Mouse (Mus musculus) layer of hippocampus, postnatal 14 days (tissue): ENCODE results near the gene Sdhaf1. TPM values are rescaled to one million over a fixed set of nuclear protein-coding genes. Genes with fewer than 3 reads are reported as not detected.
A peak's percentile ranks its signal among the peaks of the same experiment; 100 is the strongest.

Experiments
- DNase-seq, 2 experiments: peaks; one replicate each; pipeline ENCODE4 v3.0.0; 2021 to 2022; ENCODE audit warnings: low spot score in 2 of 2, mixed read lengths in 1 of 2
- total RNA-seq, 2 experiments: library from RNA; stranded (reverse); gene quantifications; 2 replicates each; pipeline ENCODE4 v1.2.3; 2021

The Sdhaf1 gene
- total RNA-seq, 2 experiments from 2014 or later, result 7.8 to 8.9 TPM

- DNase-seq, result peak in 1 of 2 experiments; percentile 37
These were observed 28.6 kb downstream of the Sdhaf1 start for GRCm38 (mm10) chr7:30295103-30295502.

- no peak for DNase-seq
These were observed 29.4 kb downstream of the Sdhaf1 start for GRCm38 (mm10) chr7:30294296-30294695.

GRCm38 (mm10) chr7:30293795-30294194, 29.9 kb downstream of the Sdhaf1 start:
- peak in 1 of 2 experiments; percentile 50 for DNase-seq

- peak; percentile 92 to 93 for DNase-seq
These were observed 32.2 kb downstream of the Sdhaf1 start, which contains the start of gene Clip3 for GRCm38 (mm10) chr7:30291215-30292131. Gene Clip3, plus strand, starts transcription at chr7:30291728.

- DNase-seq, result peak in 1 of 2 experiments; percentile 46
These were observed 33.8 kb downstream of the Sdhaf1 start for GRCm38 (mm10) chr7:30289714-30290399.

- no peak for DNase-seq
These were observed 34.5 kb downstream of the Sdhaf1 start for GRCm38 (mm10) chr7:30289071-30289713.

GRCm38 (mm10) chr7:30288046-30288445, 35.6 kb downstream of the Sdhaf1 start:
- no peak for DNase-seq

GRCm38 (mm10) chr7:30286701-30287410, 36.8 kb downstream of the Sdhaf1 start:
- DNase-seq, result peak in 1 of 2 experiments; percentile 39

- no peak for DNase-seq
These were observed 41.0 kb downstream of the Sdhaf1 start for GRCm38 (mm10) chr7:30282740-30283139.

- DNase-seq, result no peak
These were observed 42.2 kb downstream of the Sdhaf1 start for GRCm38 (mm10) chr7:30281522-30281921.

GRCm38 (mm10) chr7:30280670-30281138, 43.0 kb downstream of the Sdhaf1 start:
- peak; percentile 86 to 91 for DNase-seq

GRCm38 (mm10) chr7:30279951-30280669, 43.6 kb downstream of the Sdhaf1 start, which contains the start of the genes Thap8 and Wdr62:
Gene Thap8, plus strand, starts transcription at chr7:30280094.
Gene Wdr62, minus strand, starts transcription at chr7:30280419.
- peak; percentile 88 to 95 for DNase-seq

- DNase-seq, result no peak
These were observed 44.2 kb downstream of the Sdhaf1 start for GRCm38 (mm10) chr7:30279536-30279935.

GRCm38 (mm10) chr7:30278911-30279310, 44.8 kb downstream of the Sdhaf1 start:
- no peak for DNase-seq

- DNase-seq, result no peak
These were observed 49.3 kb downstream of the Sdhaf1 start for GRCm38 (mm10) chr7:30274383-30274782.

Other genes starting within 250 kb of the Sdhaf1 start
- gene Gm26920, start 233.5 kb downstream of the Sdhaf1 start, total RNA-seq, result not detected
- gene Zfp566, start 233.4 kb downstream of the Sdhaf1 start, total RNA-seq, result 1 to 10 TPM; 6.9 to 8.5 TPM
- 10 to 100 TPM; 65.1 to 72.3 TPM for gene Zfp260, start 229.1 kb downstream of the Sdhaf1 start, total RNA-seq
- 10 to 100 TPM; 25.3 to 27.6 TPM for gene Zfp382, start 202.0 kb downstream of the Sdhaf1 start, total RNA-seq
- 10 to 100 TPM; 48.4 to 52.6 TPM for gene Zfp146, start 154.1 kb downstream of the Sdhaf1 start, total RNA-seq
- gene Cox7a1, start 139.8 kb downstream of the Sdhaf1 start, total RNA-seq, result 1 to 10 TPM; 6.2 to 8.6 TPM
- gene Capns1, start 125.1 kb downstream of the Sdhaf1 start, total RNA-seq, result 100 to 1,000 TPM; 206 to 239 TPM
- gene Polr2i, start 91.9 kb downstream of the Sdhaf1 start, total RNA-seq, result 10 to 100 TPM; 53.9 to 58.0 TPM
- gene Tbcb, start 91.6 kb downstream of the Sdhaf1 start, total RNA-seq, result 100 to 1,000 TPM; 135 to 139 TPM
- not detected for gene Ovol3, start 88.2 kb downstream of the Sdhaf1 start, total RNA-seq
- under 1 TPM; 0.35 to 0.67 TPM for gene Thap8, start 43.8 kb downstream of the Sdhaf1 start, total RNA-seq
- 1 to 10 TPM; 2.7 to 3.0 TPM for gene Wdr62, start 43.5 kb downstream of the Sdhaf1 start, total RNA-seq
- 100 to 1,000 TPM; 501 to 515 TPM for gene Clip3, start 32.2 kb downstream of the Sdhaf1 start, total RNA-seq
- 10 to 100 TPM; 41.6 to 45.9 TPM for gene Alkbh6, start 15.2 kb downstream of the Sdhaf1 start, total RNA-seq
- 1 to 10 TPM; 4.2 to 5.8 TPM for gene Syne4, start 9.1 kb downstream of the Sdhaf1 start, total RNA-seq
- gene E130208F15Rik, start 2.2 kb downstream of the Sdhaf1 start, total RNA-seq, result under 1 TPM; 0.43 to 0.74 TPM
- gene Lrfn3, start 38.9 kb upstream of the Sdhaf1 start, total RNA-seq, result 10 to 100 TPM; 32.5 to 35.5 TPM
- 10 to 100 TPM; 26.7 to 30.1 TPM for gene Tyrobp, start 89.9 kb upstream of the Sdhaf1 start, total RNA-seq
- not detected for gene Hcst, start 96.0 kb upstream of the Sdhaf1 start, total RNA-seq
- 1 to 10 TPM; 3.7 to 3.8 TPM for gene Nfkbid, start 97.8 kb upstream of the Sdhaf1 start, total RNA-seq
- 100 to 1,000 TPM; 981 to 987 TPM for gene Aplp1, start 121.6 kb upstream of the Sdhaf1 start, total RNA-seq
- gene Kirrel2, start 133.8 kb upstream of the Sdhaf1 start, total RNA-seq, result 10 to 100 TPM in 1 of 2 experiments, 1 to 10 TPM in 1; 8.5 to 15.5 TPM
- 1 to 10 TPM; 1.2 to 1.3 TPM for gene Nphs1, start 134.4 kb upstream of the Sdhaf1 start, total RNA-seq
- not detected for gene Prodh2, start 169.7 kb upstream of the Sdhaf1 start, total RNA-seq
- 100 to 1,000 TPM; 160 to 163 TPM for gene Arhgap33, start 211.2 kb upstream of the Sdhaf1 start, total RNA-seq
- 1 to 10 TPM; 6.2 to 6.6 TPM for gene Hspb6, start 228.3 kb upstream of the Sdhaf1 start, total RNA-seq
- 1 to 10 TPM; 4.9 to 5.9 TPM for gene Proser3, start 228.4 kb upstream of the Sdhaf1 start, total RNA-seq
- 10 to 100 TPM; 34.1 to 43.4 TPM for gene Lin37, start 235.9 kb upstream of the Sdhaf1 start, total RNA-seq
- 10 to 100 TPM; 57.4 to 62.5 TPM for gene U2af1l4, start 239.4 kb upstream of the Sdhaf1 start, total RNA-seq
- 1 to 10 TPM; 4.7 to 5.3 TPM for gene Gm49396, start 239.4 kb upstream of the Sdhaf1 start, total RNA-seq
- 10 to 100 TPM; 77.0 to 84.1 TPM for gene Psenen, start 239.7 kb upstream of the Sdhaf1 start, total RNA-seq
- 1 to 10 TPM; 2.1 to 3.7 TPM for gene Igflr1, start 241.5 kb upstream of the Sdhaf1 start, total RNA-seq